Mouse (Mus musculus) thymus, adult 18-20 months (tissue): ENCODE data around the gene Btbd18.

ENCODE experiments used
- DNase-seq, 2 experiments: peaks; one replicate each; pipeline ENCODE4 v3.0.0; 2022; ENCODE audit warnings: mixed read lengths in 2 of 2

The Btbd18 gene

DNA sequence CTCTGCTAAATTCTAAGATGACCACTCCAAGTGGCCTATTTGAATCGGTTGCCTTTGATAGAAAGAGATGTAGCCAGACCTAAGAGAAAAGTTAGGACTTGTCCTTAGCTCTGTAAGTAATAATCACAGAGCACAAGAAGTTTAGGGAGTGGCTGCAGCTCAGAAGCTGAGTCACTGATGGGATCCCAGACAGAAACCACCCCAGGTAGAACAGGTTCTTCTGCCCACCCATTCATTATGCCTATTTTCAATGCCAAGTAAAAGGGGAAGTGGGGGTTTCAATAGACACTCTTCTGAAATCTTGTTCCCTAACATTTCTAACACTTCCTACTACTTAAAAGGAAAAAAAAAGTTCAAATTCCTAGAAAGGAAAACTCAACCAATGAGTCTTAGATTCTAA lies 46.4 kb downstream of the Btbd18 start:
- no peak for DNase-seq

DNA sequence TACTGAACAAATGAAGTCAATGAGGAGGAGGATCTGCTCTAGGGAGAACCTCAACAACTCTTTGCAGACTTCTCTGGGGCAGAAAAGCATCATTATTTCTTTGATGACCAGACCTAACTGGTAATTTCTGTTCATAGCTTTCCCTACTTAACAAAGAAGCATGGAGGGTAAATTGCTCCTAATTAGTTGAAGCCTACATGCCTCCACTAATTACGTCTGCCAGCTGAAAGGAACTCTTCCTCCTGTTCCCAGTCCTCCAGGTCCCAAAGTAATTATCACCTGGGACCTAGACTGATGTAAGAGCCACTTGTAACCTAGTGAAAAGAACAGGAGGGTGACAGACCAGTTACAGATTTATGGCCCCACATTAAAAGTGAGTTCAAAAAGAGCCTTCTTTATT lies 48.6 kb downstream of the Btbd18 start:
- DNase-seq = no peak

DNA sequence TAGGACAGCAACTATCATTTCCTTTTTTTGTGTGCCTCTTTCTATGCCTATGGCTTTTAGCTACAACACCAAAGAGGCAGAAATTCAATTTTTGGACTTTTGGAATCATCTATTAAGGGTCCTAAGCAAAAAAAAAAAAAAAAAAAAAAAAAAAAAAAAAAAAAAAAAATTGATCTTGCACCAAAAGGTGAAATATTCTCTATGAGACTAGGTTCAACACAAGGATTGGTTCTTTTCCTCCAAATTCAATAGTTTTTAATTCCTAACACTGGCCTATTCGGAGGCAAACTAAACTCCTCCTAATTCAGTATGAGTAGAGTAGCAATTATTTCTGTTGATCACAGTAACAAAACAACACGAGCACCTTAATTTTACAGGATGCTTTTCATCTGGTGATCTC lies 53.0 kb downstream of the Btbd18 start:
- DNase-seq = no peak

GRCm38 (mm10) chr2:84714422-84714810 lies 55.5 kb downstream of the Btbd18 start:
- DNase-seq = no peak

GRCm38 (mm10) chr2:84714811-84715561 lies 56.1 kb downstream of the Btbd18 start, which contains the start of gene Zdhhc5:
Gene Zdhhc5, minus strand, starts transcription at chr2:84715180.
- DNase-seq = peak; percentile 98

DNA sequence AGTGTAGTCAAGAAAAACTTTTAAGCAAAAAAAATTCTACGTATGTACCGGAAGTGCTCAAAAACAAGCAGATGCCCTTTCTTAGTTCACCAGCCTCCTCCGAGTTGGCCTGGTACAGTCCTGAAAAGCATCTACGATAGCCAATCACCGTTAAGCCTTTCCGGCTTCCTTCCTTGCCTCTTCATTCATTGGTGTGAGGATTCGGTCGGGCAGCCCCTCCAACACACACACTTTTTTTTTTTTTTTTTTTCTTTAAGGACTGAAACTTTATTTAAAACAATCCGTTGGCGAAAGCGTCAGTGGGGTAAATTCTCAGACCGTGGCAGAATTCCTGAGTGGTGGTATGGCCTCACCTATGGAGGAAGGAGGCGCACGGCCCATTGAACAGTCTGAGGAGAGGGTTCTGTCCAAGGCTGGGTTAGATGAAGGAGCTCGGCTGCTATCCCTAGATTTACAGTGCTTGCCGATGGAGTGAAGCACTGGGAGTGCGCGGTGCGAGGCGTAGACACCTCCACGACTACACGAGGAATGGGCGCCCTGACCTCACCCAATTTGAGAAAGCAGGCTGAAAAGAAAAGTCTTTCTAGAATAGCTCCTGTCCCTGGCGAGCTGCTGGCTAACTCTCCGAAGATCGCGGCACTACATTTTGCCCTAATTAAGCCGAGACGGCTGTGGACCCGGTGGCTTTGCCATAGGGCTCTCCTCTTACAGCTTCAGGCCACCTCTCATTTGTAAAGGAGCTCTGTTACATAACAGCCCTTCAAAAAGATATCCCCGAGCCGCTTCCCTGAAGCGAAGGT lies 56.9 kb downstream of the Btbd18 start:
- peak in 1 of 2 experiments; percentile 89 for DNase-seq

- DNase-seq = no peak
Observed at GRCm38 (mm10) chr2:84716423-84717355, 57.8 kb downstream of the Btbd18 start.

- no peak for DNase-seq
Observed at GRCm38 (mm10) chr2:84717357-84717756, 58.5 kb downstream of the Btbd18 start.
